Mouse (Mus musculus): ENCODE measurements around the gene Hmx1.

Hmx1 gene

DNA sequence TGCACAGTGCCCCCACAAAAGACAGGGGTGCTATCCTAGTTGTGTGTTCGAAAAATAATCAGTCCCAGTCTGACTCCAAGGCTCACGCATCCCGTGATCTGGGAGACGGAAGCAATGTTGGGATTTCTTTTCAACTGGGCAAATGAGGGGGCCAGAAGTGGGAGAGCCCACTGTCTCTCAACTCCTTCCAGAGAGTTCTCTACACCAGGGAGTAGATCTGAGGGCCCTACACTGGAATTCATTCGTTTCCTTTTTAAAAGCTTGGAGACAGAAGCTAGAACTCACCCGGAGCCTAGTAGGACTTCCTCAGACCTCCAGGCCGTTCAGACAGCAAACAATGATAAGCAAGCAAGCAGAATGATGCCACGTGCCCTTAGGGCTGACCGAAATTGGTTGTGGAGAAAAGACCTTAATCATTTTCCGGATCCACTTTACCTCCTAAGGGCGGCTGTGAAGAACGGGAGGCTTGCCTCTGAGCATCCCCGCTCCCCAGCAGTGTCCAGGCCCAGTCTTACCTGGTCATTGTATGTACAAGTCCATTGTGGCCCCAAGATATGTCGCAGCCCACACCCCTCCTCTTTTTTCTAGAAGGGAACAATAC lies 9.5 kb downstream of the Hmx1 start:
- DNase-seq = no peak

DNA sequence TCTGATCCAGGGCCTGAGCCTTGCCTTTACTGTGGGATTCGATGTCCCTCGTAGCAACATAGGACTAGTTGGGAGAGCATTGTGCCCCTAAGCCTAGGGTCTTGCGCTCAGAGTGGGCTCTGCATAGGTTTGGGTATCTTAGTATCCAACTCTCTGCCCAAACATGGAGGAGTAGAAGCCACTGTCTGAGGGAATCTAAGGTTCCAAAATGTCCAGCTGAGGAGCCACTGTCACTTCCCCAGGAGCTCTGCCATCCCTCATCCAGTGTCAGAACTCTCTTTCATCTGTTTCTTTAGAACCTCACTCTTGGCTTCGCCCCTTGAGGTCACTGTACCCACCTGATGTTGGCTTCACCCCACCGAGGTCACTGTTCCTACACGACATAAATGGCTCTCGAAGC lies 10.2 kb downstream of the Hmx1 start:
- no peak for DNase-seq

DNA sequence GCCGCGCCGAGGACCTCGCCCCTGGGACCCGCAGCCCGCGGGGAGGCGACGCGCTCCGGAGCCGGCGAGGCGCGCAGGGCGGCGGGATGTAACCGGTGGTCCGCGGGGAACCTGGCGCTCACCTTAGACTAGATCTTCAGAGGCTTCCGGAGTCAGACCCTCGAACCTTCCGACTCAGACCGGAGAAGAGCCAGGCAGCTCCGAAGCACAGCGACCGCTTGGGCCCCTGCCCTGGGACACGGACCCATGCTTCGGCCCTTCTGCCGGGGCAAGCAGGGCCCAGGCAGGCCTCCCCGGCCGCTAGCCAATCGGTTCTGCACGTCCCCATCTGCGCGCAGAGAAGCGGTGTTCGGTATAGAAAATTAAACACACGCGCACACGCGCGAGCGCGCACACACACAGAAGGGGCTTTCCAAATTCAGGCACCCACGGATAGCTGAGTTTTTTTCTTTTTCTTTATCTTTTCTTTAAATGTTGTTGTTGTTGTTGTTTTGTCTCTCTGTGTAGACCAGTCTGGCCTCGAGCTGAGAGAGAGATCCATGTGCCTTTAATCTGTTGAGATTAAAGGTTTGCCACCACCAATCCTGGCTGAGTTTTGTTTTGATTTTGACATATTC lies 10.9 kb downstream of the Hmx1 start:
- no peak for DNase-seq

DNA sequence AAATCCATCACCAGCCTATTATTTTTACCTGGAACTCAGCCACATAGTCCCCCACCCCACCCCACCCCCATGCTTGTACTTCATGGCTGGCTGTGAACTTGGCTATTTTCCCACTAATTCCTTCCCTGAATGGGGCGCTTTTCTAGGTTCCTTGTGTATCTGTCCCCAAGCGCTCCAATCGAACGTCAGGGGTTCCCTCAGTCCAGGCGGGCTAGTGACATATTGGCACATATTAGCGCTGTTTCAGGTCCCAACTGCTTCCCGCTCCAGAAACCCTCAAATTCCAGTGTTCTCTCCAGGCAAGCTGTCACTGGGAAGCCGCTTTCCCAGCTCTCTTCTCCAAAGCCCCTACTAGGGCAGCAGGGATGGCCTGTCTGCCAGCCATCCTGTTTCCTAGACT lies 12.3 kb downstream of the Hmx1 start:
- DNase-seq = no peak

- DNase-seq = no peak
Measured at GRCm38 (mm10) chr5:35407411-35407930, 18.6 kb downstream of the Hmx1 start.

GRCm38 (mm10) chr5:35411028-35411427 lies 22.1 kb downstream of the Hmx1 start:
- DNase-seq = no peak

- DNase-seq = no peak
Measured at GRCm38 (mm10) chr5:35412833-35413232, 23.9 kb downstream of the Hmx1 start.

DNA sequence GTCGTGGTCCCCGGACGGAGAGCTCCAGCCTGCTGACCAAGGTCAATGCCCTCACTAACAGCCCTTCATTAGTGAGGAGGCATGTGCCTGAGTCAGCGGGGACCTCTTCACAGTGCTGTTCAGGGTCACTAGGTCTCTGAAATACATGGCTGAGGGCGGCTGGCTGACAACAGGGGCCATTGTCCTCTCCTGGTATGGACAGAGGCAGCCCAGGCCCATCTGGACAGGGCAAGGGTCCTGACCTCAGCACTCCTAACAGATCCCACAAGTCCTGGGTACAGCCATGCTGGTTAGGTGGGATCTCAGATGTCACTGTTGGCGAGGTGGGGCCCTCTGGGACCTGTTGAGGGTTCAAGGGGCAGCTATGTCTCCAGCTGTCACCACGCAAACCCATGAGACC lies 28.8 kb downstream of the Hmx1 start:
- DNase-seq = no peak

DNA sequence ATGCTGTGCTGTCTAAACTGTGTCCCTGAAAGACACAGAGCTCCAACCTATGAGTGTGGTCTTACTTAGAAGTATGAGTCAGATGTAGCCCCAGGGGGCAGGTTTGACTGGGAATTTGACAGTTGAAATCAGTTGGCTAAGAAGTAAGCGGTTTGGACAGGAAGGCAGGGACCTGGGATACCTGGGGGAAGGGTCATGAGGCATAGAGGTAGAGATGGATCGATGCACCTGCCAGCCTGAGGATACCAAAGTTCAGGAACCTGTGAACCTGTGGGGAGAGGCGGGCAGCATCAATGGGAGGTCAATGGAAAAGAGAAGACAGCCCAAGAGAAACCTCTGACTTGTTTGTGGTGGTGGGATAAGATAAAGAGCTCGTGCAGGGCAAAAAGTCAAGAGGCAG lies 32.7 kb downstream of the Hmx1 start:
- no peak for DNase-seq

DNA sequence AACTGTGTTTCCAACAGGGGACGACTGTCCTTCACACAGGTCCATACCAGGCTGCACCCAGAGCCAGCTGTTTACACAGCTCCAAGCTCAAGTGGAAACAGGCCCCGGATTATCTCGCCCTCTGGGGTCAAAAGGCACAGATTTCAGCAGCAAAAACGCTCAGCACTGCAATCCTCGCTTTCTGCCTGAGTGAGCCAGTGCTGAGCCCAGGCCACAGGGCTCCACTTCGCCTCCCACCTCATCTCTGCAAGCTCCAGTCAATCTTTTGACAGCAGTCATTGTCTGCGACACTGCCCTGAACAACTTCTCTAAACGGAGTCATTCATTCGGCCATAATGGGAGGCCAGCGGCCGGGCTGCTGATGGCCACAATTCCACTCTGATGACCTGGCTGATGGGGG lies 36.3 kb downstream of the Hmx1 start:
- DNase-seq = no peak

GRCm38 (mm10) chr5:35427901-35428300 lies 39.0 kb downstream of the Hmx1 start:
- no peak for DNase-seq

DNA sequence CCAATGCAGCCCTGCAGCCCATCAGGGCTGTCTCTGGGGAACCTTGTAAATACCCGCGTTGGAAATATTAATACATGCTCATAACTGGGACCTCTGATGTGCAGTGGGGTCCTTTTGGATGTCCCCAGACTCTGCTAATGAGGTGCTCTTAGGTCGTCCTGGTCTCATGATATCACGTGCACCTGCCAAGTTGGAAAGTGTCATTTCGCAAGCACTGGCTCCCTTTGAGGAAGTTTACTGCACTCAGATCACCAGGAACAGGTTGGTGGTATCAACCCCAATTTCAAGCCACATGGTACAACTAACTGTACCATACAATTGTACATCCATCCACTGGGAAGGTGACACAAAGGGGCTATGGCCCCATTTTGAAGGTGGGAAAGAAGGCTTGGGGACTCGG lies 39.5 kb downstream of the Hmx1 start:
- DNase-seq = no peak

- DNase-seq = no peak
Measured at GRCm38 (mm10) chr5:35432098-35432497, 43.2 kb downstream of the Hmx1 start.

DNA sequence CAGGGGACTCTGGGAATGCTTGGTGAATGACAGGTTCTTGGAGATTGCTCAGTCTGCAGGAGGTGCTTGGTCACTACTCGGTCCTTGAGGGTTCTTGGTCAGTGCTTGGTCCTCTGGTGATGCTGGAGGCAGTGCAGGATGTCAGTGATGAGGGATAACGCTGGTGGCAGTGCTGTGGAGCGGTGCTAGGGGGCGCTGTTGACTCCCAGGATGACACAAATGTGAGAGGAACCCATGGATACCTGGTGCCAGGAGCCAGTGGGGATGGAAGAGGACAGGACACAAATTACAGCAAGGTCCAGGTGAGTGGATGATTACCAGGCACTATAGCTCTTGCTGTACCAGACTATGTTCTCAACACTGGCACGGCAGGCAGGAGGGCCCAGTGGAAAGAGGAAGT lies 45.1 kb downstream of the Hmx1 start:
- DNase-seq = no peak

GRCm38 (mm10) chr5:35434703-35435102 lies 45.8 kb downstream of the Hmx1 start:
- DNase-seq = no peak

- no peak for DNase-seq
Measured at GRCm38 (mm10) chr5:35438805-35439204, 49.9 kb downstream of the Hmx1 start.

DNA sequence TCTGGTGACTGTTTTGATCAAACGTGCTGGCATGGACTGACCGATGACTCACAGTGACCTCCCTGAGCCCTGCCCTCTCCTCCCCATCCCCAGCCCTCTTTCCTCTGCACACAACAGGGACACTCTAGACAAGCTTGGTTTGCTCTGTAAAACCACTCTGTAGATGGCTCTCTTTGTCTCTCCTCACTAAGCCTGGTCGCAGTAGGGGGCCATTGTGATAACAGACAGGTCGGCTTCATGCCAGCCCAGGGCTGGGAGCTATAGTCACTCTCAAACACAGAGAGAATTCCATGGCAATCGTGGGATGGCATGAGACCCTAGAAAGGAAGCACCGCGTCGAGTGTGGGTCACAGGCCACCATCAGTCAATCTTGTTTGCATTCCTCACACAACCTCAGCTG lies 51.6 kb downstream of the Hmx1 start:
- no peak for DNase-seq

- DNase-seq = no peak
Measured at GRCm38 (mm10) chr5:35441411-35441810, 52.5 kb downstream of the Hmx1 start.

GRCm38 (mm10) chr5:35444731-35445130 lies 55.8 kb downstream of the Hmx1 start:
- no peak for DNase-seq

- DNase-seq = no peak
Measured at GRCm38 (mm10) chr5:35447656-35448443, 58.9 kb downstream of the Hmx1 start.

All from cerebellum, adult 9-10 months (tissue).